Mouse (Mus musculus): Measurements from ENCODE around the gene Il15.

DNA sequence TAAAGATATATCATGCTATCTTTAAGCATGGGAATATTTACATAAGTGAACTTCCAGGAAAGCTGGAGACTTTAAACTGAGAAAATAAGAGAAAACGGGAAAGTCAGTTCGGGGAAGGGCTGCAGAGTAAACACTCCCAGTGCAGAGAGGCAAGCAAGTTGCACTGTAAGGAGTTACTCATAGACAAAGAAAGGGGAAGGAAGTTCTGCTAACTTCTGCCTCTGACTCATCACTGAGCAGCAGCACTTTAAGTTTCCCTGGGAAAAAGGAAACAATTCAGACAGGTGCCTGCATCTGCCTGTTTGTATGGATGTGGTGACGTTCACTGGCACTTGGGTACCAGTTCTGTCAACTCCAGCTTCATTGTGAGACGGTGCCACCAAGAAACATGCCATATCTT is 28.6 kb downstream of the Il15 start:
- no peak for TF ChIP-seq POLR2A (IDR thresholded peaks at IDR 0.05; ENCODE audit: borderline replicate concordance, control insufficient read depth, low read depth, low read length)
- no peak for TF ChIP-seq CTCF (IDR thresholded peaks at IDR 0.05; ENCODE audit: control insufficient read depth, insufficient read depth, low read length)
